Mouse (Mus musculus) liver, postnatal 0 days (tissue): ENCODE data around the gene Gm42742. TPM values are rescaled to one million over a fixed set of nuclear protein-coding genes. Genes with fewer than 3 reads are reported as not detected.
A peak's percentile ranks its signal among the peaks of the same experiment; 100 is the strongest.

ENCODE experiments used
- ATAC-seq: fragments of 200-750 bp; cut with Nextera tagmentation; 2 replicates; pipeline ENCODE4 v1.8.0; 2017; ENCODE audit warnings: mild to moderate bottlenecking, moderate library complexity
- DNase-seq: peaks from one replicate; pipeline ENCODE4 v3.0.0-alpha.2; 2016
- H3K27ac ChIP-seq: fragments of 300-500 bp; sonication (generic); 2 replicates; pipeline ENCODE4 v1.5.1; 2014; ENCODE audit warnings: antibody characterized with exemption, moderate library complexity, mild to moderate bottlenecking, low read depth
- H3K27me3 ChIP-seq: fragments of 300-500 bp; sonication (generic); 2 replicates; pipeline ENCODE4 v1.6.1; 2014; ENCODE audit warnings: low read length, control low read depth, mixed read lengths; ENCODE audit not compliant: insufficient read depth
- H3K36me3 ChIP-seq: fragments of 300-500 bp; sonication (generic); replicated peaks from 2 replicates; pipeline ENCODE4 v1.6.1; 2014; ENCODE audit warnings: mild to moderate bottlenecking, control low read depth, low read length, moderate library complexity, mixed read lengths; ENCODE audit not compliant: insufficient read depth
- H3K4me1 ChIP-seq: fragments of 300-500 bp; sonication (generic); 2 replicates; pipeline ENCODE4 v1.6.1; 2014; ENCODE audit warnings: antibody characterized with exemption, mild to moderate bottlenecking, control low read depth; ENCODE audit not compliant: insufficient read depth
- H3K4me2 ChIP-seq: fragments of 300-500 bp; sonication (generic); 2 replicates; pipeline ENCODE4 v1.6.1; 2014; ENCODE audit warnings: low read depth, mild to moderate bottlenecking, low read length, moderate library complexity, mixed read lengths
- H3K4me3 ChIP-seq: fragments of 300-500 bp; sonication (generic); 2 replicates; pipeline ENCODE4 v1.5.1; 2014; ENCODE audit warnings: low read depth, low read length
- H3K9ac ChIP-seq: fragments of 300-500 bp; sonication (generic); replicated peaks from 2 replicates; pipeline ENCODE4 v1.6.1; 2014; ENCODE audit warnings: mild to moderate bottlenecking, moderate library complexity
- H3K9me3 ChIP-seq: fragments of 300-500 bp; sonication (generic); 2 replicates; pipeline ENCODE4 v1.6.1; 2016; ENCODE audit warnings: mild to moderate bottlenecking, control low read depth, low read length, mixed read lengths
- CTCF ChIP-seq: sonication (generic); IDR thresholded peaks from 2 replicates; pipeline ENCODE4 v1.5.1; 2016; ENCODE audit warnings: antibody characterized with exemption, low read depth
- EP300 ChIP-seq: IDR thresholded peaks from 2 replicates; pipeline ENCODE4 v1.6.1; 2016; ENCODE audit warnings: antibody characterized with exemption, low read depth, mild to moderate bottlenecking
- WGBS: fragments of 180-500 bp; shearing (Covaris S2); extraction: QIAGEN DNeasy Blood & Tissue Kit; methylation state at CpG from one replicate; pipeline ENCODE4 v1.1.7; 2014; ENCODE audit not compliant: insufficient replicate concordance; 5-methylcytosine and 5-hydroxymethylcytosine counted together
- polyA plus RNA-seq: library from polyadenylated mRNA; unstranded; fragments of >200 nt; fragmentation: Nextera tagmentation; extraction: Ambion mirVana; gene quantifications from 2 replicates; pipeline ENCODE4 v1.2.1, GENCODE M21; 2015

Gene Gm42742
- polyA plus RNA-seq, 1 experiment from 2014 or later = 7.8 TPM

DNA sequence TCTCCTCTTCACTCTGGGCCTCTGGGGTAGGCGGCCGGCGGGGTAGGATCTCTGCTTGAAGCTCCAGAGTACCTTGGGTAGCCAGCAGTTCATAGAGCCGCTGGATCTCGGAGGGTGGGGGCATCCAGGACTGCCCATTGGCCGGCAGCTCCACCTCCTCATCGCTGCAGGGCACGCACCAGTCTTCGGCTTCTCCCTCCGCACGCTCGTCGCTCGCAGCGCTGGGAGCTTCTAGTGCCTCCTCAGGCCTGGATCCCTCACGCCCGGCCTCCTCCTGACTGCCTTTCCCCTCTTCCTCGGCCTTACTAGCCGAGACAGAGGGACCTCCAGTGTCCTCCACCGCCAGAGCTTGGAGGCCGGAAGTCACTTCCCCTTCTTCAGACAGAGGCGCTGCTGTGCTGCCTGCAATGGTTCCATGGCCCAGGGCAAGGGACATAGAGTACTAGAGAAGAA, 4.4 kb downstream of the Gm42742 start:
- Histone ChIP-seq H3K9me3 (no peaks in the 10 kb centered on the region), H3K4me3 (peak overlapping the region; percentile 73), H3K4me2 (peak overlapping the region; percentile 83), H3K36me3 (peaks cover 8% of the 10 kb centered on the region; the same call in 1 of the 2 replicates), H3K27ac (peak overlapping the region; percentile 87), H3K4me1 (peaks cover 42% of the 10 kb centered on the region), H3K27me3 (no peaks in the 10 kb centered on the region), H3K9ac (peak overlapping the region; percentile 72)
- WGBS = under 1% methylated on average over 22 of the region's 22 CpGs
- DNase-seq (peak; percentile 69), ATAC-seq (peak; percentile 42)
- no peak for TF ChIP-seq CTCF
- no peak for TF ChIP-seq EP300

DNA sequence TGATC, 4.6 kb downstream of the Gm42742 start, which contains the start of gene Pagr1b:
Pagr1b (minus strand) TSS at position 4 of the 5 bp plus-strand sequence.
- Histone ChIP-seq H3K9ac (peak within 1 kb of the TSS; percentile 72), H3K4me1 (peaks cover 40% of the 10 kb centered on the region), H3K4me3 (peak within 1 kb of the TSS; percentile 73), H3K27ac (peak within 1 kb of the TSS; percentile 87), H3K4me2 (peak within 1 kb of the TSS; percentile 83), H3K36me3 (peaks cover 8% of the 10 kb centered on the region; the same call in 1 of the 2 replicates), H3K9me3 (no peaks in the 10 kb centered on the region), H3K27me3 (no peaks in the 10 kb centered on the region)
- no peak for TF ChIP-seq EP300
- TF ChIP-seq CTCF = no peak
- no peak for ATAC-seq
- no peak for DNase-seq

DNA sequence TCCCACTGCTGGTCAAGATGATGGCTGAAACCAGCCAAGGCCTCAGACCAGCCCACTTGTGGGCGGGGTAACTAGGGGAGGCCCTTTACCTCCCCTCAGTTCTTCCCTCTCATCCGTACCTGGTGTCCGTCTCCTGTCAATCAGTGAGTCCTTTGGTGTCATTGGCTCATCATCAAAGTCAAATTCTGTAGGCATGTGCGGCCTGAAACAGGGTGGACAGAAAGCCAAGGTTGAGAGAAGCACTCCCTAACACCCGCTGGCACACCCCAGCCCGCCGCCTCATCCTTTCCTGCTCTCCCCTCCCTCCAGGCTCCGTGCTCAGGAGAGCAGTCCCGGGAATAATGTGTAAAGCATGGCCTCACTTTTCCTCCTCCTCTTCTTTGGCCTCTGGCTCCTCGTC, 4.8 kb downstream of the Gm42742 start:
- ATAC-seq = peak; percentile 27
- Histone ChIP-seq H3K4me3 (peak overlapping the region; percentile 73), H3K9me3 (no peaks in the 10 kb centered on the region), H3K4me2 (peak overlapping the region; percentile 83), H3K4me1 (peaks cover 38% of the 10 kb centered on the region), H3K9ac (peak overlapping the region; percentile 72), H3K27ac (peak overlapping the region; percentile 87), H3K36me3 (peaks cover 8% of the 10 kb centered on the region; the same call in 1 of the 2 replicates), H3K27me3 (no peaks in the 10 kb centered on the region)
- peak; percentile 70 for DNase-seq
- TF ChIP-seq EP300 (no peak), CTCF (no peak)
- 6% methylated on average over 10 of the region's 10 CpGs for WGBS

DNA sequence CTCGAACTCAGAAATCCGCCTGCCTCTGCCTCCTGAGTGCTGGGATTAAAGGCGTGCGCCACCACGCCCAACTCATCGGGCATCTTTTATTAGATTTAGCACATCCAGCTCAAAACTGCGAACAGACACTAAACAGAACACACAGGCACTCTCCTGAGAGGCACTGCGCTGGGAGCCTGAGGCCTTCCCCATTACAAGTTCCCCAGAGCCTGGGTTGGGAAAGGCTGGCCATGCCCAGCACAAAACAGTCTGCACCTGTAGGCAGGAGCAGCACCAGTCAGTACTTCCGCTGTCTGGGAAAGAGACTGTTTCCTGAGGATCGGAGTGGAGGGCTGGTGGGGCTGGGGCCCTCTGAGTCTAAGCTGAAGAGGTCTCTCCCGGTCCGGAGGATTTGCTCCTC, 5.9 kb downstream of the Gm42742 start:
- DNase-seq = no peak
- 91% methylated on average over 12 of the region's 12 CpGs for WGBS
- Histone ChIP-seq H3K4me2 (peak overlapping the region; percentile 84; the same call in 1 of the 2 replicates), H3K9me3 (no peaks in the 10 kb centered on the region), H3K27me3 (no peaks in the 10 kb centered on the region), H3K9ac (no peak overlapping the region; the same call in 1 of the 2 replicates), H3K27ac (0 out of 2 replicates have a peak overlapping the region, but pooled peaks have one; percentile 3), H3K36me3 (peaks cover 8% of the 10 kb centered on the region; the same call in 1 of the 2 replicates), H3K4me3 (no peak overlapping the region), H3K4me1 (peaks cover 35% of the 10 kb centered on the region)
- TF ChIP-seq EP300 = no peak
- no peak for TF ChIP-seq CTCF
- ATAC-seq = no peak

DNA sequence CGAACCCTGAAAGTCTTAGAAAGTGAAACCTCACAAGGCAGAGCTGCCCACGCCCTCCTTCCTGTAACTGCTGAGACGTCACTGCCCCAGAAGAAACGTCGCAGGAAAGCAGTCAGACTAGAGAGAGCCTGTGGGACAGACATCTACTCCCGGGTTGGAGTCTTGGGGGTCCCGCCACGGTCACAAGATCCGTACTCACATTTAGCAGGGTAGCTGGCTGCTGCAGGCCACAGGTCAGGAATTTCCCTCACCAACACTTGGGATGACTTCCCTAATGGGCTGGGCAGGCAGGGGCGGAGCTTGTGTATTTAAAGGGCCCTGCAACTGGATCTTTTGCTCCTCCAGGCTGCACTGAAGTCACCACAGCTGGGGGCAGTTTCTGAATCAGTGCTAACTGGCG, 6.6 kb downstream of the Gm42742 start, which contains the start of gene Mvp:
Mvp (minus strand) TSS at position 302 of the 400 bp plus-strand sequence.
- no peaks in the 10 kb centered on the region for H3K27me3 ChIP-seq
- TF ChIP-seq CTCF (no peak), EP300 (no peak)
- H3K9ac ChIP-seq = peak within 1 kb of the TSS; percentile 73
- H3K4me3 ChIP-seq = peak within 1 kb of the TSS; percentile 70
- peaks cover 39% of the 10 kb centered on the region for H3K4me1 ChIP-seq
- peaks cover 8% of the 10 kb centered on the region; the same call in 1 of the 2 replicates for H3K36me3 ChIP-seq
- peak; percentile 72 for DNase-seq
- no peaks in the 10 kb centered on the region for H3K9me3 ChIP-seq
- ATAC-seq = no peak
- peak within 1 kb of the TSS; percentile 84 for H3K4me2 ChIP-seq
- peak within 1 kb of the TSS; percentile 87 for H3K27ac ChIP-seq
- WGBS = 17% methylated on average over 11 of the region's 11 CpGs

DNA sequence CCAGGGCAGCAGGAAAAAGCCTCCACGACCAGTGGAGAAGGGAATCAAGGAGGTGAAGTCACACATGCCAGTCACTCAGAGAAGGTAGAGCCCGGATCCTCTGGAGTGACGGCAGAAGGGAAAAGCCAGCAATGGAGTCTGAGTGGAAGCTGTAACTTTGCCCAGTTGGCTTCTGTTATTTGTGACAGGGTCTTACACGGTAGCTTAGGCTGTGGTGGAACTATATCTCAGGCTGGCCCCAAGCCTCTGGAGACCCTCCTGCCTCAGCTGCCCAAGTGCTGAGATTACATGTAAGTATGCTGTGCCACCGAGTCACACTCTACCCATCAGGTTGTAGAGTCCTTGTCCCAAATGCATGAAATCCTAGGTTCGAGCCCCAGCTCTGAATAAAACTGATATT, 7.5 kb downstream of the Gm42742 start:
- Histone ChIP-seq H3K9ac (peak overlapping the region; percentile 73), H3K27me3 (no peaks in the 10 kb centered on the region), H3K4me2 (peak overlapping the region; percentile 84), H3K4me1 (peaks cover 48% of the 10 kb centered on the region), H3K4me3 (peak overlapping the region; percentile 70), H3K9me3 (no peaks in the 10 kb centered on the region), H3K36me3 (peaks cover 8% of the 10 kb centered on the region; the same call in 1 of the 2 replicates), H3K27ac (no peak overlapping the region)
- ATAC-seq (no peak), DNase-seq (no peak)
- no peak for TF ChIP-seq EP300
- TF ChIP-seq CTCF = no peak
- WGBS = 88% methylated on average over 6 of the region's 6 CpGs

DNA sequence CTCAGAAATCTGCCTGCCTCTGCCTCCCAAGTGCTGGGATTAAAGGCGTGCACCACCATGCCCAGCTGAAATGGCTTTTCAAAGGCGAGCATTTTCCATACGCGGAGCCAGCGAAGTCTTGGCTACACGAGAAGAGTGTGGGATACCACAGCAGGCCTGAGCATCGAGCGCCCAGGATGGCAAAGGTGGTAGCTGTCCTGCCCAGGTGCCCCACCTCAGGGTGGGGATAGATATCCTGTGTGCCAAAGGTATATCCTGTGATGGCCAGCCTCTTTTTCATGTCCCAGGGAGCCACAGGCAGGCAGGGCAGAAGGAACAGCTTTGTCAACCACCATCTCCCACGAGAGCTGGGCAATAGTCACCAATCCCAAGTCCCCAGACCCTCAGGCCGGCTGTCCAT, 8.1 kb downstream of the Gm42742 start:
- Histone ChIP-seq H3K9me3 (no peaks in the 10 kb centered on the region), H3K4me1 (peaks cover 52% of the 10 kb centered on the region), H3K9ac (no peak overlapping the region), H3K27me3 (no peaks in the 10 kb centered on the region), H3K4me3 (no peak overlapping the region), H3K4me2 (no peak overlapping the region), H3K36me3 (peaks cover 8% of the 10 kb centered on the region; the same call in 1 of the 2 replicates), H3K27ac (no peak overlapping the region)
- 86% methylated on average over 10 of the region's 10 CpGs for WGBS
- TF ChIP-seq CTCF = no peak
- no peak for TF ChIP-seq EP300
- no peak for ATAC-seq
- DNase-seq = no peak
